Mouse (Mus musculus) CH12.LX (cell line): ENCODE data around the gene Tmem196. TPM values are rescaled to one million over a fixed set of nuclear protein-coding genes. Genes with fewer than 3 reads are reported as not detected.
A peak's percentile ranks its signal among the peaks of the same experiment; 100 is the strongest.

Source experiments
- DNase-seq: peaks from one replicate; pipeline ENCODE4 v3.0.0-alpha.2; 2013; ENCODE audit errors: extremely low read depth
- H3K27ac ChIP-seq: 2 replicates; pipeline ENCODE4 v1.5.1; 2012; ENCODE audit warnings: low read depth, mild to moderate bottlenecking, control low read depth, moderate library complexity; ENCODE audit not compliant: insufficient read depth
- H3K27me3 ChIP-seq: replicated peaks from 2 replicates; pipeline ENCODE3; 2012; ENCODE audit warnings: inconsistent platforms
- H3K36me3 ChIP-seq, 2 experiments: replicated peaks in 1 of 2; 2 replicates each; pipeline versions ENCODE3 to v1.6.1; 2012; ENCODE audit warnings: inconsistent platforms in 1 of 2, low read length in 1 of 2, mild to moderate bottlenecking in 1 of 2, mixed read lengths in 1 of 2, moderate library complexity in 1 of 2; ENCODE audit not compliant: control insufficient read depth in 1 of 2, insufficient read depth in 1 of 2
- H3K4me1 ChIP-seq, 2 experiments: 2 replicates each; pipeline ENCODE4 v1.6.1; 2012; ENCODE audit warnings: inconsistent platforms in 1 of 2, moderate library complexity in 1 of 2; ENCODE audit not compliant: insufficient read depth in 2 of 2, control insufficient read depth in 1 of 2
- H3K4me2 ChIP-seq: 2 replicates; pipeline ENCODE4 v1.6.1; 2012; ENCODE audit warnings: low read depth, mild to moderate bottlenecking, control low read depth; ENCODE audit not compliant: poor library complexity, insufficient read depth, severe bottlenecking
- H3K4me3 ChIP-seq, 3 experiments: fragments of 150-350 bp in 1 of 3; sonication (generic) in 1 of 3; replicated peaks in 1 of 3; 2 replicates each; pipeline versions ENCODE3 to v1.5.1; 2011 to 2012; ENCODE audit warnings: low read depth in 2 of 3, low read length in 2 of 3, mild to moderate bottlenecking in 2 of 3, moderate library complexity in 2 of 3, control low read depth in 1 of 3, improper control_type of control experiment in 1 of 3, inconsistent platforms in 1 of 3, mixed read lengths in 1 of 3; ENCODE audit not compliant: poor library complexity in 1 of 3
- H3K79me2 ChIP-seq: replicated peaks from 2 replicates; pipeline ENCODE4 v1.6.1; 2012; ENCODE audit warnings: mild to moderate bottlenecking, moderate library complexity; ENCODE audit not compliant: control insufficient read depth, poor library complexity, insufficient read depth, severe bottlenecking; ENCODE audit errors: extremely low read depth
- H3K9ac ChIP-seq: 2 replicates; pipeline ENCODE4 v1.6.1; 2012; ENCODE audit warnings: low read depth, mild to moderate bottlenecking, control low read depth, moderate library complexity; ENCODE audit not compliant: insufficient read depth
- H3K9me3 ChIP-seq: replicated peaks from 2 replicates; pipeline ENCODE3; 2012; ENCODE audit warnings: low read length, inconsistent platforms, mixed read lengths
- BHLHE40 ChIP-seq: IDR thresholded peaks from 2 replicates; pipeline ENCODE4 v1.6.1; 2011; ENCODE audit warnings: mild to moderate bottlenecking, low read depth, low read length, improper control_type of control experiment
- CHD1 ChIP-seq: IDR thresholded peaks from 2 replicates; pipeline ENCODE4 v1.6.1; 2012; ENCODE audit warnings: low read depth, low read length, improper control_type of control experiment, inconsistent platforms
- CHD2 ChIP-seq: IDR thresholded peaks from 2 replicates; pipeline ENCODE4 v1.6.1; 2011; ENCODE audit warnings: low read length, improper control_type of control experiment
- CTCF ChIP-seq, 2 experiments: IDR thresholded peaks in 1 of 2; conservative IDR thresholded peaks in 1 of 2; 2 replicates each; pipeline ENCODE4 v1.5.1; 2011 to 2012; ENCODE audit warnings: low read depth in 2 of 2, low read length in 2 of 2, improper control_type of control experiment in 1 of 2, inconsistent platforms in 1 of 2, mild to moderate bottlenecking in 1 of 2, moderate library complexity in 1 of 2
- E2F4 ChIP-seq: IDR thresholded peaks from 2 replicates; pipeline ENCODE4 v1.6.1; 2011; ENCODE audit warnings: low read depth, low read length, improper control_type of control experiment; ENCODE audit not compliant: insufficient replicate concordance
- ELF1 ChIP-seq: IDR thresholded peaks from 2 replicates; pipeline ENCODE4 v1.6.1; 2014; ENCODE audit warnings: low read depth, mild to moderate bottlenecking, inconsistent platforms, low read length, improper control_type of control experiment
- GABPA ChIP-seq: IDR thresholded peaks from 2 replicates; pipeline ENCODE4 v1.6.1; 2012; ENCODE audit warnings: low read depth, low read length, improper control_type of control experiment, inconsistent platforms; ENCODE audit not compliant: insufficient replicate concordance
- IRF4 ChIP-seq: IDR thresholded peaks from 2 replicates; pipeline ENCODE4 v1.6.1; 2014; ENCODE audit warnings: low read depth, mild to moderate bottlenecking, inconsistent platforms, low read length, improper control_type of control experiment
- JUN ChIP-seq: IDR thresholded peaks from 2 replicates; pipeline ENCODE4 v1.6.1; 2011; ENCODE audit warnings: low read depth, mild to moderate bottlenecking, low read length, improper control_type of control experiment, moderate library complexity; ENCODE audit not compliant: insufficient read depth
- KAT2A ChIP-seq: IDR thresholded peaks from 2 replicates; pipeline ENCODE4 v1.6.1; 2012; ENCODE audit warnings: low read length, improper control_type of control experiment, inconsistent platforms; ENCODE audit not compliant: insufficient replicate concordance
- MAFK ChIP-seq: IDR thresholded peaks from 2 replicates; pipeline ENCODE4 v1.6.1; 2011; ENCODE audit warnings: low read length, improper control_type of control experiment; ENCODE audit not compliant: insufficient replicate concordance
- MAX ChIP-seq: IDR thresholded peaks from 2 replicates; pipeline ENCODE4 v1.6.1; 2011; ENCODE audit warnings: low read length, improper control_type of control experiment
- MAZ ChIP-seq: IDR thresholded peaks from 2 replicates; pipeline ENCODE4 v1.6.1; 2012; ENCODE audit warnings: low read depth, mild to moderate bottlenecking, inconsistent platforms, low read length, improper control_type of control experiment, moderate library complexity
- MXI1 ChIP-seq: IDR thresholded peaks from 2 replicates; pipeline ENCODE4 v1.6.1; 2011; ENCODE audit warnings: mild to moderate bottlenecking, low read depth, low read length, improper control_type of control experiment
- MYC ChIP-seq: IDR thresholded peaks from 2 replicates; pipeline ENCODE4 v1.6.1; 2011; ENCODE audit warnings: low read depth, mild to moderate bottlenecking, improper control_type of control experiment, low read length
- PAX5 ChIP-seq: IDR thresholded peaks from 2 replicates; pipeline ENCODE4 v1.6.1; 2012; ENCODE audit warnings: low read length, inconsistent platforms, mixed read lengths
- POLR2A ChIP-seq: IDR thresholded peaks from 2 replicates; pipeline ENCODE4 v1.6.1; 2011; ENCODE audit warnings: low read depth, mild to moderate bottlenecking, improper control_type of control experiment, low read length
- POLR2AphosphoS2 ChIP-seq: IDR thresholded peaks from 2 replicates; pipeline ENCODE4 v1.6.1; 2011; ENCODE audit warnings: low read depth, low read length, improper control_type of control experiment
- RAD21 ChIP-seq: IDR thresholded peaks from 2 replicates; pipeline ENCODE4 v1.6.1; 2011; ENCODE audit warnings: low read depth, mild to moderate bottlenecking, low read length, improper control_type of control experiment, moderate library complexity
- SIN3A ChIP-seq: IDR thresholded peaks from 2 replicates; pipeline ENCODE4 v1.6.1; 2012; ENCODE audit warnings: low read length, improper control_type of control experiment, inconsistent platforms
- SMC3 ChIP-seq: IDR thresholded peaks from 2 replicates; pipeline ENCODE4 v1.6.1; 2011; ENCODE audit warnings: low read depth, low read length, improper control_type of control experiment
- TBP ChIP-seq: conservative IDR thresholded peaks from 2 replicates; pipeline ENCODE4 v1.6.1; 2011; ENCODE audit warnings: low read depth, low read length, improper control_type of control experiment
- TCF12 ChIP-seq: IDR thresholded peaks from 2 replicates; pipeline ENCODE4 v1.6.1; 2014; ENCODE audit warnings: low read depth, mild to moderate bottlenecking, inconsistent platforms, low read length, improper control_type of control experiment
- USF1 ChIP-seq: IDR thresholded peaks from 2 replicates; pipeline ENCODE4 v1.6.1; 2014; ENCODE audit warnings: low read depth, mild to moderate bottlenecking, inconsistent platforms, low read length, improper control_type of control experiment
- USF2 ChIP-seq: conservative IDR thresholded peaks from 2 replicates; pipeline ENCODE4 v1.6.1; 2011; ENCODE audit warnings: low read depth, low read length, improper control_type of control experiment
- ZC3H11A ChIP-seq: IDR thresholded peaks from 2 replicates; pipeline ENCODE4 v1.6.1; 2012; ENCODE audit warnings: low read depth, mild to moderate bottlenecking, inconsistent platforms, low read length, improper control_type of control experiment
- ZNF384 ChIP-seq: IDR thresholded peaks from 2 replicates; pipeline ENCODE4 v1.6.1; 2012; ENCODE audit warnings: low read depth, low read length, improper control_type of control experiment, inconsistent platforms
- dilution Hi-C: fragments of 300-500 bp; cut with MboI; formaldehyde crosslinking; loops from 2 replicates; pipeline ENCODE4 v1.14.3; 2020; ENCODE audit warnings: low sequenced_read_pairs; ENCODE audit not compliant: extremely low pct_unique_long_range_greater_than_20kb, extremely low pct_ligation_motif_present
- in situ Hi-C: fragments of 300-500 bp; cut with MboI; formaldehyde crosslinking; loops from 3 replicates; pipeline ENCODE4 v1.14.3; 2019; ENCODE audit warnings: low sequenced_read_pairs, low pct_ligation_motif_present, low pct_unique_long_range_greater_than_20kb, mixed read lengths
- polyA plus RNA-seq: library from polyadenylated mRNA; unstranded; fragments of >175 nt; gene quantifications from 2 replicates; pipeline ENCODE4 v1.2.1, GENCODE M21; 2012; ENCODE audit warnings: low read depth; ENCODE audit not compliant: insufficient read length
- total RNA-seq, 2 experiments: library from RNA; depleted of rRNA; stranded (reverse); fragments of 300-350 nt in 1 of 2; fragments of >200 nt in 1 of 2; gene quantifications; 2 replicates each; pipeline ENCODE4 v1.2.3; 2012 to 2014

Tmem196 gene
- total and polyA plus RNA-seq, 3 experiments: not detected

- H3K9ac ChIP-seq: no peak overlapping the region
- in situ Hi-C loops (no loop called here), dilution Hi-C loops (no loop called here)
- no peaks in the 10 kb centered on the region for H3K9me3 ChIP-seq
- peaks cover 0 to 9% of the 10 kb centered on the region in 2 experiments; a peak in 1 of 4 replicates for H3K4me1 ChIP-seq
- no peak overlapping the region for H3K27ac ChIP-seq
- no peak for DNase-seq
- no peak overlapping the region for H3K4me2 ChIP-seq
- no peak overlapping the region for H3K4me3 ChIP-seq
- H3K36me3 ChIP-seq: no peaks in the 10 kb centered on the region
- no peaks in the 10 kb centered on the region for H3K79me2 ChIP-seq
- H3K27me3 ChIP-seq: no peaks in the 10 kb centered on the region
- TF ChIP-seq POLR2A (no peak), ZC3H11A (no peak), MAFK (no peak), MAZ (no peak), GABPA (no peak), E2F4 (no peak), MAX (no peak), POLR2AphosphoS2 (no peak), TCF12 (no peak), TBP (no peak), JUN (no peak), SMC3 (no peak), CTCF (conservative IDR thresholded peaks at IDR 0.05 in 1 of 2, IDR thresholded peaks at IDR 0.05 in 1 of 2; ENCODE audit: low read depth in 2 of 2, low read length in 2 of 2) (no peak), USF2 (no peak)
Observed at GRCm38 (mm10) chr12:119970068-119970467, 24.4 kb downstream of the Tmem196 start.

- no peaks in the 10 kb centered on the region for H3K4me1 ChIP-seq
- no peaks in the 10 kb centered on the region for H3K27me3 ChIP-seq
- no peaks in the 10 kb centered on the region for H3K79me2 ChIP-seq
- dilution Hi-C loops: no loop called here
- TF ChIP-seq ELF1 (no peak), USF1 (no peak), MAX (no peak), E2F4 (0 out of 2 replicates have a peak, but pooled peaks have one; percentile 28), KAT2A (no peak), SIN3A (no peak), USF2 (no peak), CTCF (conservative IDR thresholded peaks at IDR 0.05 in 1 of 2, IDR thresholded peaks at IDR 0.05 in 1 of 2; ENCODE audit: low read depth in 2 of 2, low read length in 2 of 2) (peak; percentile 25 to 90; a peak in 2 of 4 replicates), ZNF384 (no peak), IRF4 (no peak), CHD1 (no peak), RAD21 (peak; percentile 96), MAZ (no peak), CHD2 (no peak), PAX5 (no peak), POLR2AphosphoS2 (no peak), MYC (0 out of 2 replicates have a peak, but pooled peaks have one; percentile 20), SMC3 (peak; percentile 89), MXI1 (no peak), ZC3H11A (peak; percentile 79), BHLHE40 (no peak), TBP (no peak)
- no peak overlapping the region for H3K4me2 ChIP-seq
- no peaks in the 10 kb centered on the region for H3K36me3 ChIP-seq
- H3K27ac ChIP-seq: no peak overlapping the region
- peak; percentile 55 for DNase-seq
- no peak overlapping the region for H3K4me3 ChIP-seq
- H3K9me3 ChIP-seq: no peaks in the 10 kb centered on the region
- H3K9ac ChIP-seq: no peak overlapping the region
- in situ Hi-C loops: no loop called here
Observed at GRCm38 (mm10) chr12:119981731-119982130, 36.1 kb downstream of the Tmem196 start.
